Mouse (Mus musculus): Measurements from ENCODE around the gene Epn3. TPM values are rescaled to one million over a fixed set of nuclear protein-coding genes. Genes with fewer than 3 reads are reported as not detected.

Epn3 gene
- total and polyA plus RNA-seq, 3 experiments = 0.04 to 0.19 TPM; not detected in 1

DNA sequence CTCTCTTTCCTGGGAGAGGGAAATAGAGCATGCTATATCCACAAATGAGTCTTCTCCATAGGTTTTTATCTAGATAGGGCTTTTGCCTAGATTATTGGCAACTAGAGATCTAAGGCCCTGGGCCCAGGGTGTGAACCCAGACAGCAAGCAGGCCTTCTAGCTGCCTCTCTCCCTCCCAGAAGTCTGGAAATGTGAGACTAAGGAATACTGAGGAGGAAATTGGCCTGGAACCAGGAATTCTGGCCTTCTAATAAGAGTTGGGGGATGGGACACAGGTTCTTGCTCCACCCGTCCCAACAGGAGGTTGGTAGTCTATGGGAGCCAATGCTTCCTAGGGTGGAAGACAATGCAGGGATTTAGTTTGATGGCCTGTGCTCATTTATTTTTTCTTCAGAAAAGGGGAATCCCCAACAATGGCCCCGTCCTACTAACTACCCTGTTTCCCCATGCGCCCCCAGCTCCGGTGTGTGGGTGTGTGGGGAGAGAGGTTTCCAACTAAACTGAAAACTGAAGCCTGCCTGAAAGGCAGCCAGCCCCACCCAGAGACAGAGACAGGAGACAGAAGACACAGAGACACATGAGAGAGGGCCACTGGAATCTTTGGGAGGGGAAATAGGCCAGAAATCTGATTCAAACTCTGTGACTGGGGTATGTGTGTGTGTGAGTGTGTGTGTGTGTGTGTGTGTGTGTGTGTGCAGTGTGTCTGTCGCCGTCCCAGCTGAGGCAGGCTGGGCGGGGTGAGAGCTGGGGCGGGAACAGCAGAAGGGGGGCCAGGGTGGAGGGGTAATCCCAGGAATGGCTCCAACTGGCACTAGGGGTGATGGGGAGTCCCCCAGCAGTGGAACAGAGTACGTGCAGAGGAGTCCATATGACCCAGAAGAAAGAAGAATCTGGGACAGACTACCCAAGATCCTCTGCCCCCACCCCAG, 30.4 kb downstream of the Epn3 start:
- H3K27ac ChIP-seq (ENCODE audit: insufficient read depth, low read depth) = no peak overlapping the region
- TF ChIP-seq ETS1 (conservative IDR thresholded peaks at IDR 0.05; ENCODE audit: low read depth, low read length) (0 out of 2 replicates have a peak, but pooled peaks have one; percentile 6), MAZ (IDR thresholded peaks at IDR 0.05; ENCODE audit: low read depth, low read length) (0 out of 2 replicates have a peak, but pooled peaks have one; percentile 45), CTCF (conservative IDR thresholded peaks at IDR 0.05 in 1 of 2, IDR thresholded peaks at IDR 0.05 in 1 of 2; ENCODE audit: low read depth in 2 of 2, low read length in 2 of 2) (0 out of 4 replicates have a peak, but pooled peaks of 1 of the 2 experiments have one; percentile 2), ZNF384 (IDR thresholded peaks at IDR 0.05; ENCODE audit: low read depth, low read length) (peak; percentile 14; the same call in 1 of the 2 replicates), MAX (IDR thresholded peaks at IDR 0.05; ENCODE audit: low read length) (no peak), ZC3H11A (IDR thresholded peaks at IDR 0.05; ENCODE audit: low read depth, low read length) (no peak)
- H3K27me3 ChIP-seq (replicated peaks) = peaks cover 33% of the 10 kb centered on the region
- in situ Hi-C loops (cut with MboI; ENCODE audit: low pct_ligation_motif_present, low pct_unique_long_range_greater_than_20kb, low sequenced_read_pairs) (no loop called here), dilution Hi-C loops (cut with MboI; ENCODE audit: extremely low pct_ligation_motif_present, extremely low pct_unique_long_range_greater_than_20kb, low sequenced_read_pairs) (no loop called here)
- peak overlapping the region; percentile 3; the same call in 1 of the 2 replicates for H3K4me2 ChIP-seq (ENCODE audit: insufficient read depth, low read depth, poor library complexity, severe bottlenecking)
- peaks cover 12 to 61% of the 10 kb centered on the region in 2 experiments for H3K4me1 ChIP-seq (ENCODE audit: control insufficient read depth in 1 of 2, insufficient read depth in 2 of 2)
- H3K4me3 ChIP-seq (replicated peaks in 1 of 3; ENCODE audit: low read depth in 2 of 3, low read length in 2 of 3, poor library complexity in 1 of 3) = no peak overlapping the region
- no peaks in the 10 kb centered on the region for H3K79me2 ChIP-seq (replicated peaks; ENCODE audit: control insufficient read depth, extremely low read depth, insufficient read depth, poor library complexity, severe bottlenecking)
- H3K36me3 ChIP-seq (replicated peaks in 1 of 2; ENCODE audit: control insufficient read depth in 1 of 2, insufficient read depth in 1 of 2, low read length in 1 of 2) = no peaks in the 10 kb centered on the region
- H3K9me3 ChIP-seq (replicated peaks; ENCODE audit: low read length) = no peaks in the 10 kb centered on the region
- DNase-seq (ENCODE audit: extremely low read depth) = no peak
- H3K9ac ChIP-seq (ENCODE audit: insufficient read depth, low read depth) = no peak overlapping the region

DNA sequence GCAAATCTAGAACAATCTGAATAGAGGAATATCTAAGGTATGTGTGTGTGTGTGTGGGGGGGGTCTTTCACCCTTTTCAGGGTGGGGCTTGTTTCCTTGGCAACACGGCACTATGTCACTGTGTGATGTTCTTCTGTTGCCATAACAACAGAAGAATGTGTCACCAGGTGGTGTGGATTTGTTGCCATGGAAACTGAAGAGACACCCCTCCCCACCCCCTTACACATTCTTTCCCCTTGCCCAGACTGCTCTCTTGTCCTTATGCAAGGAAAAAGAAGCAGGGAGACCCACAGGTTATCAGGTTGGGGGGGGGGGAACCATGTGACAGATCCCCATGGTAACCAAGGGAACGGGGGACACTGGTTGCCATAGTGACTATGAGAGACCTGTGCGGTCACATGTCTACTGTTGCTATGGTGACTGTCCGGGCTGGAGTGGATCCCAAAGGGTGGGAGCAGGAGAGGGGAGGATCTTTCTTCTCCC, 31.2 kb downstream of the Epn3 start:
- Histone ChIP-seq H3K36me3 (replicated peaks in 1 of 2; ENCODE audit: control insufficient read depth in 1 of 2, insufficient read depth in 1 of 2, low read length in 1 of 2) (no peaks in the 10 kb centered on the region), H3K4me3 (replicated peaks in 1 of 3; ENCODE audit: low read depth in 2 of 3, low read length in 2 of 3, poor library complexity in 1 of 3) (no peak overlapping the region), H3K79me2 (replicated peaks; ENCODE audit: control insufficient read depth, extremely low read depth, insufficient read depth, poor library complexity, severe bottlenecking) (no peaks in the 10 kb centered on the region), H3K4me1 (ENCODE audit: control insufficient read depth in 1 of 2, insufficient read depth in 2 of 2) (peaks cover 12 to 58% of the 10 kb centered on the region in 2 experiments), H3K9ac (ENCODE audit: insufficient read depth, low read depth) (no peak overlapping the region), H3K4me2 (ENCODE audit: insufficient read depth, low read depth, poor library complexity, severe bottlenecking) (no peak overlapping the region), H3K27me3 (replicated peaks) (peaks cover 31% of the 10 kb centered on the region), H3K27ac (ENCODE audit: insufficient read depth, low read depth) (no peak overlapping the region), H3K9me3 (replicated peaks; ENCODE audit: low read length) (no peaks in the 10 kb centered on the region)
- DNase-seq (ENCODE audit: extremely low read depth) = no peak
- TF ChIP-seq ZKSCAN1 (IDR thresholded peaks at IDR 0.05; ENCODE audit: borderline replicate concordance, low read depth, low read length) = no peak
- TF ChIP-seq MAZ (IDR thresholded peaks at IDR 0.05; ENCODE audit: low read depth, low read length) = no peak
- TF ChIP-seq IRF4 (IDR thresholded peaks at IDR 0.05; ENCODE audit: low read depth, low read length) = no peak
- TF ChIP-seq MXI1 (IDR thresholded peaks at IDR 0.05; ENCODE audit: low read depth, low read length) = no peak
- TF ChIP-seq ZC3H11A (IDR thresholded peaks at IDR 0.05; ENCODE audit: low read depth, low read length) = no peak
- no peak for TF ChIP-seq MAX (IDR thresholded peaks at IDR 0.05; ENCODE audit: low read length)
- no peak for TF ChIP-seq SIN3A (IDR thresholded peaks at IDR 0.05; ENCODE audit: low read length)
- no peak for TF ChIP-seq UBTF (IDR thresholded peaks at IDR 0.05; ENCODE audit: low read depth, low read length)
- in situ Hi-C loops (cut with MboI; ENCODE audit: low pct_ligation_motif_present, low pct_unique_long_range_greater_than_20kb, low sequenced_read_pairs) = no loop called here
- dilution Hi-C loops (cut with MboI; ENCODE audit: extremely low pct_ligation_motif_present, extremely low pct_unique_long_range_greater_than_20kb, low sequenced_read_pairs) = no loop called here

Measured in CH12.LX (cell line).